Mouse (Mus musculus) left cerebral cortex, postnatal 36 days (tissue): ENCODE results near the gene Gm49486. TPM values are rescaled to one million over a fixed set of nuclear protein-coding genes. Genes with fewer than 3 reads are reported as not detected.
"Not testable (repeated sequence)": the region's sequence is repeated elsewhere in the genome, so short reads cannot be mapped to it uniquely, and the experiment has no call there.

ENCODE experiments used
- DNase-seq, 2 experiments: peaks; one replicate each; pipeline ENCODE4 v3.0.0; 2021 to 2022; ENCODE audit warnings: low spot score in 2 of 2, mixed read lengths in 1 of 2
- intact Hi-C: fragments of 180-260 bp; cut with DNase I; formaldehyde crosslinking; loops from one replicate; pipeline ENCODE4 v1.15.1; 2025
- total RNA-seq, 2 experiments: library from RNA; stranded (reverse); gene quantifications; 2 replicates each; pipeline ENCODE4 v1.2.3; 2021

Gene Gm49486
- total RNA-seq, 2 experiments from 2014 or later, result 0.20 to 1.2 TPM

- no peak for DNase-seq
- intact Hi-C loops, result loop anchor here (10.0 kb wide), 1 partner anchor 431 kb away; the partner anchor contains the start of genes Cby1 and Fam227a
Measured at GRCm38 (mm10) chr15:79223641-79224040, 5.5 kb upstream of the Gm49486 start.

GRCm38 (mm10) chr15:79224685-79225084, 4.5 kb upstream of the Gm49486 start:
- DNase-seq, result peak; percentile 75 to 85

GRCm38 (mm10) chr15:79225780-79226179, 3.4 kb upstream of the Gm49486 start:
- not testable (repeated sequence) for DNase-seq
- intact Hi-C loops, result loop anchor here (10.0 kb wide), 1 partner anchor 429 kb away; the partner anchor contains the start of genes Cby1 and Fam227a

More at GRCm38 (mm10) chr15:79224685-79225084, 4.5 kb upstream of the Gm49486 start:
- intact Hi-C loops, result loop anchor here (10.0 kb wide), 1 partner anchor 430 kb away; the partner anchor contains the start of genes Cby1 and Fam227a

GRCm38 (mm10) chr15:79235268-79235667, 6.1 kb downstream of the Gm49486 start:
- no peak for DNase-seq
- intact Hi-C loops, result no loop called here

GRCm38 (mm10) chr15:79238036-79238435, 8.8 kb downstream of the Gm49486 start:
- no peak for DNase-seq
- intact Hi-C loops, result no loop called here

- intact Hi-C loops, result loop anchor here (1.0 to 10.0 kb wide), 2 partner anchors 225 to 362 kb away; partner anchors contain the start of gene Dmc1
- no peak for DNase-seq
Measured at GRCm38 (mm10) chr15:79242574-79243233, 13.5 kb downstream of the Gm49486 start.

- DNase-seq, result peak; percentile 98 to 99
- intact Hi-C loops, result loop anchor here (1.0 to 10.0 kb wide), 2 partner anchors 224 to 361 kb away; partner anchors contain the start of gene Dmc1
Measured at GRCm38 (mm10) chr15:79243234-79244042, 14.2 kb downstream of the Gm49486 start.

- DNase-seq, result no peak
- intact Hi-C loops, result loop anchor here (10.0 kb wide), 1 partner anchor 361 kb away; the partner anchor contains the start of gene Dmc1
Measured at GRCm38 (mm10) chr15:79244071-79244893, 15.1 kb downstream of the Gm49486 start.

- no peak for DNase-seq
- intact Hi-C loops, result loop anchor here (10.0 kb wide), 1 partner anchor 359 kb away; the partner anchor contains the start of gene Dmc1
Measured at GRCm38 (mm10) chr15:79245321-79245720, 16.1 kb downstream of the Gm49486 start.

- no peak for DNase-seq
Measured at GRCm38 (mm10) chr15:79250236-79250635, 21.0 kb downstream of the Gm49486 start.

GRCm38 (mm10) chr15:79251168-79251567, 22.0 kb downstream of the Gm49486 start:
- intact Hi-C loops, result no loop called here
- DNase-seq, result no peak

More at GRCm38 (mm10) chr15:79250236-79250635, 21.0 kb downstream of the Gm49486 start:
- intact Hi-C loops, result no loop called here

- peak in 1 of 2 experiments; percentile 34 for DNase-seq
- intact Hi-C loops, result no loop called here
Measured at GRCm38 (mm10) chr15:79251781-79252491, 22.7 kb downstream of the Gm49486 start.

- intact Hi-C loops, result no loop called here
- no peak for DNase-seq
Measured at GRCm38 (mm10) chr15:79252580-79252979, 23.4 kb downstream of the Gm49486 start.

GRCm38 (mm10) chr15:79254661-79255060, 25.5 kb downstream of the Gm49486 start, which contains the start of gene Slc16a8:
TSS of gene Slc16a8 (minus strand) at chr15:79254761.
- no peak for DNase-seq
- intact Hi-C loops, result no loop called here

GRCm38 (mm10) chr15:79258521-79258920, 29.3 kb downstream of the Gm49486 start:
- no peak for DNase-seq
- intact Hi-C loops, result no loop called here

- intact Hi-C loops, result no loop called here
- DNase-seq, result peak; percentile 54 to 57
Measured at GRCm38 (mm10) chr15:79261095-79261725, 32.0 kb downstream of the Gm49486 start.

GRCm38 (mm10) chr15:79261757-79262156, 32.6 kb downstream of the Gm49486 start:
- intact Hi-C loops, result no loop called here
- DNase-seq, result no peak

- DNase-seq, result no peak
- intact Hi-C loops, result no loop called here
Measured at GRCm38 (mm10) chr15:79262375-79262774, 33.2 kb downstream of the Gm49486 start.
